Mouse (Mus musculus): ENCODE results near the gene Ap3b1. TPM values are rescaled to one million over a fixed set of nuclear protein-coding genes. Genes with fewer than 3 reads are reported as not detected.

The Ap3b1 gene
- polyA plus RNA-seq, 1 experiment: 29.3 TPM

GRCm38 (mm10) chr13:94439386-94439785 is 80.6 kb downstream of the Ap3b1 start:
- Histone ChIP-seq H3ac (ENCODE audit: control insufficient read depth, insufficient read length) (no peak overlapping the region), H3K79me2 (ENCODE audit: control insufficient read depth, insufficient read depth) (no peaks in the 10 kb centered on the region), H3K36me3 (ENCODE audit: control insufficient read depth, insufficient read depth) (no peaks in the 10 kb centered on the region), H3K27me3 (ENCODE audit: control insufficient read depth, insufficient read depth, insufficient read length) (no peaks in the 10 kb centered on the region), H3K4me3 (no peak overlapping the region), H3K4me2 (ENCODE audit: low read depth) (no peak overlapping the region)
- TF ChIP-seq POLR2A (IDR thresholded peaks at IDR 0.05; ENCODE audit: insufficient read length, low read depth) (no peak), MYOD1 (IDR thresholded peaks at IDR 0.05; ENCODE audit: control insufficient read depth in 1 of 3, insufficient read length in 2 of 3, low read depth in 2 of 3) (no peak), REST (IDR thresholded peaks at IDR 0.05; ENCODE audit: insufficient read depth, insufficient read length) (no peak), TCF3 (IDR thresholded peaks at IDR 0.05; ENCODE audit: insufficient read length, low read depth) (no peak), MYOG (IDR thresholded peaks at IDR 0.05; ENCODE audit: control insufficient read depth in 1 of 3, insufficient read depth in 1 of 3, insufficient read length in 2 of 3, low read depth in 2 of 3) (no peak), CEBPB (IDR thresholded peaks at IDR 0.05; ENCODE audit: insufficient read depth, poor library complexity, severe bottlenecking) (no peak), MAX (IDR thresholded peaks at IDR 0.05; ENCODE audit: low read depth) (no peak), TCF12 (IDR thresholded peaks at IDR 0.05; ENCODE audit: insufficient read depth, poor library complexity, severe bottlenecking) (no peak), USF1 (IDR thresholded peaks at IDR 0.05; ENCODE audit: low read depth) (no peak), E2F4 (IDR thresholded peaks at IDR 0.05; ENCODE audit: insufficient read depth) (no peak), SRF (IDR thresholded peaks at IDR 0.05; ENCODE audit: control insufficient read depth, insufficient read length, low read depth) (no peak), POLR2AphosphoS2 (IDR thresholded peaks at IDR 0.05; ENCODE audit: insufficient read length, low read depth) (no peak)

GRCm38 (mm10) chr13:94441199-94441598 is 82.4 kb downstream of the Ap3b1 start:
- Histone ChIP-seq H3K27me3 (ENCODE audit: control insufficient read depth, insufficient read depth, insufficient read length) (no peaks in the 10 kb centered on the region), H3ac (ENCODE audit: control insufficient read depth, insufficient read length) (no peak overlapping the region), H3K4me3 (no peak overlapping the region), H3K79me2 (ENCODE audit: control insufficient read depth, insufficient read depth) (no peaks in the 10 kb centered on the region), H3K4me2 (ENCODE audit: low read depth) (no peak overlapping the region), H3K36me3 (ENCODE audit: control insufficient read depth, insufficient read depth) (no peaks in the 10 kb centered on the region)
- TF ChIP-seq E2F4 (IDR thresholded peaks at IDR 0.05; ENCODE audit: insufficient read depth) (no peak), MAX (IDR thresholded peaks at IDR 0.05; ENCODE audit: low read depth) (no peak), SRF (IDR thresholded peaks at IDR 0.05; ENCODE audit: control insufficient read depth, insufficient read length, low read depth) (no peak), MYOG (IDR thresholded peaks at IDR 0.05; ENCODE audit: control insufficient read depth in 1 of 3, insufficient read depth in 1 of 3, insufficient read length in 2 of 3, low read depth in 2 of 3) (no peak), MYOD1 (IDR thresholded peaks at IDR 0.05; ENCODE audit: control insufficient read depth in 1 of 3, insufficient read length in 2 of 3, low read depth in 2 of 3) (no peak), POLR2AphosphoS2 (IDR thresholded peaks at IDR 0.05; ENCODE audit: insufficient read length, low read depth) (no peak), TCF12 (IDR thresholded peaks at IDR 0.05; ENCODE audit: insufficient read depth, poor library complexity, severe bottlenecking) (no peak), REST (IDR thresholded peaks at IDR 0.05; ENCODE audit: insufficient read depth, insufficient read length) (no peak), USF1 (IDR thresholded peaks at IDR 0.05; ENCODE audit: low read depth) (no peak), TCF3 (IDR thresholded peaks at IDR 0.05; ENCODE audit: insufficient read length, low read depth) (no peak), POLR2A (IDR thresholded peaks at IDR 0.05; ENCODE audit: insufficient read length, low read depth) (no peak), CEBPB (IDR thresholded peaks at IDR 0.05; ENCODE audit: insufficient read depth, poor library complexity, severe bottlenecking) (no peak)

GRCm38 (mm10) chr13:94443411-94443810 is 84.7 kb downstream of the Ap3b1 start:
- no peak overlapping the region for H3K4me3 ChIP-seq
- TF ChIP-seq POLR2A (IDR thresholded peaks at IDR 0.05; ENCODE audit: insufficient read length, low read depth): no peak
- TF ChIP-seq CEBPB (IDR thresholded peaks at IDR 0.05; ENCODE audit: insufficient read depth, poor library complexity, severe bottlenecking): no peak
- no peak for TF ChIP-seq TCF12 (IDR thresholded peaks at IDR 0.05; ENCODE audit: insufficient read depth, poor library complexity, severe bottlenecking)
- no peak for TF ChIP-seq MAX (IDR thresholded peaks at IDR 0.05; ENCODE audit: low read depth)
- TF ChIP-seq SRF (IDR thresholded peaks at IDR 0.05; ENCODE audit: control insufficient read depth, insufficient read length, low read depth): no peak
- no peak for TF ChIP-seq USF1 (IDR thresholded peaks at IDR 0.05; ENCODE audit: low read depth)
- no peak for TF ChIP-seq TCF3 (IDR thresholded peaks at IDR 0.05; ENCODE audit: insufficient read length, low read depth)
- TF ChIP-seq POLR2AphosphoS2 (IDR thresholded peaks at IDR 0.05; ENCODE audit: insufficient read length, low read depth): no peak
- H3K27me3 ChIP-seq (ENCODE audit: control insufficient read depth, insufficient read depth, insufficient read length): no peaks in the 10 kb centered on the region
- H3ac ChIP-seq (ENCODE audit: control insufficient read depth, insufficient read length): no peak overlapping the region
- H3K4me2 ChIP-seq (ENCODE audit: low read depth): no peak overlapping the region
- H3K79me2 ChIP-seq (ENCODE audit: control insufficient read depth, insufficient read depth): no peaks in the 10 kb centered on the region
- H3K36me3 ChIP-seq (ENCODE audit: control insufficient read depth, insufficient read depth): peaks cover 10% of the 10 kb centered on the region

GRCm38 (mm10) chr13:94445103-94445502 is 86.3 kb downstream of the Ap3b1 start:
- TF ChIP-seq MYOD1 (IDR thresholded peaks at IDR 0.05; ENCODE audit: control insufficient read depth in 1 of 3, insufficient read length in 2 of 3, low read depth in 2 of 3) (no peak), SRF (IDR thresholded peaks at IDR 0.05; ENCODE audit: control insufficient read depth, insufficient read length, low read depth) (no peak), POLR2AphosphoS2 (IDR thresholded peaks at IDR 0.05; ENCODE audit: insufficient read length, low read depth) (no peak), POLR2A (IDR thresholded peaks at IDR 0.05; ENCODE audit: insufficient read length, low read depth) (no peak), REST (IDR thresholded peaks at IDR 0.05; ENCODE audit: insufficient read depth, insufficient read length) (no peak), E2F4 (IDR thresholded peaks at IDR 0.05; ENCODE audit: insufficient read depth) (no peak), MYOG (IDR thresholded peaks at IDR 0.05; ENCODE audit: control insufficient read depth in 1 of 3, insufficient read depth in 1 of 3, insufficient read length in 2 of 3, low read depth in 2 of 3) (no peak), USF1 (IDR thresholded peaks at IDR 0.05; ENCODE audit: low read depth) (no peak), TCF12 (IDR thresholded peaks at IDR 0.05; ENCODE audit: insufficient read depth, poor library complexity, severe bottlenecking) (no peak)
- no peak overlapping the region for H3K4me3 ChIP-seq
- H3ac ChIP-seq (ENCODE audit: control insufficient read depth, insufficient read length): no peak overlapping the region
- peaks cover 20% of the 10 kb centered on the region for H3K36me3 ChIP-seq (ENCODE audit: control insufficient read depth, insufficient read depth)
- H3K4me2 ChIP-seq (ENCODE audit: low read depth): no peak overlapping the region
- no peaks in the 10 kb centered on the region for H3K27me3 ChIP-seq (ENCODE audit: control insufficient read depth, insufficient read depth, insufficient read length)
- no peaks in the 10 kb centered on the region for H3K79me2 ChIP-seq (ENCODE audit: control insufficient read depth, insufficient read depth)

- H3K27me3 ChIP-seq (ENCODE audit: control insufficient read depth, insufficient read depth, insufficient read length): no peaks in the 10 kb centered on the region
- TF ChIP-seq TCF3 (IDR thresholded peaks at IDR 0.05; ENCODE audit: insufficient read length, low read depth) (no peak), REST (IDR thresholded peaks at IDR 0.05; ENCODE audit: insufficient read depth, insufficient read length) (no peak), TCF12 (IDR thresholded peaks at IDR 0.05; ENCODE audit: insufficient read depth, poor library complexity, severe bottlenecking) (no peak)
Measured at GRCm38 (mm10) chr13:94447003-94447402, 88.2 kb downstream of the Ap3b1 start.

More at GRCm38 (mm10) chr13:94447003-94447402, 88.2 kb downstream of the Ap3b1 start:
- Histone ChIP-seq H3K79me2 (ENCODE audit: control insufficient read depth, insufficient read depth) (no peaks in the 10 kb centered on the region), H3ac (ENCODE audit: control insufficient read depth, insufficient read length) (no peak overlapping the region), H3K4me3 (no peak overlapping the region), H3K4me2 (ENCODE audit: low read depth) (no peak overlapping the region), H3K36me3 (ENCODE audit: control insufficient read depth, insufficient read depth) (peaks cover 20% of the 10 kb centered on the region)

Measured in myocyte (in vitro differentiated cells).